Mouse (Mus musculus) layer of hippocampus, postnatal 36 days (tissue): ENCODE measurements around the gene Kcnj9. TPM values are rescaled to one million over a fixed set of nuclear protein-coding genes. Genes with fewer than 3 reads are reported as not detected.

ENCODE experiments used
- DNase-seq, 2 experiments: peaks; one replicate each; pipeline ENCODE4 v3.0.0; 2022
- total RNA-seq, 2 experiments: library from RNA; stranded (reverse); gene quantifications; 2 replicates each; pipeline ENCODE4 v1.2.3; 2021

Kcnj9 gene
- total RNA-seq, 2 experiments from 2014 or later, result 63.6 to 66.8 TPM

DNA sequence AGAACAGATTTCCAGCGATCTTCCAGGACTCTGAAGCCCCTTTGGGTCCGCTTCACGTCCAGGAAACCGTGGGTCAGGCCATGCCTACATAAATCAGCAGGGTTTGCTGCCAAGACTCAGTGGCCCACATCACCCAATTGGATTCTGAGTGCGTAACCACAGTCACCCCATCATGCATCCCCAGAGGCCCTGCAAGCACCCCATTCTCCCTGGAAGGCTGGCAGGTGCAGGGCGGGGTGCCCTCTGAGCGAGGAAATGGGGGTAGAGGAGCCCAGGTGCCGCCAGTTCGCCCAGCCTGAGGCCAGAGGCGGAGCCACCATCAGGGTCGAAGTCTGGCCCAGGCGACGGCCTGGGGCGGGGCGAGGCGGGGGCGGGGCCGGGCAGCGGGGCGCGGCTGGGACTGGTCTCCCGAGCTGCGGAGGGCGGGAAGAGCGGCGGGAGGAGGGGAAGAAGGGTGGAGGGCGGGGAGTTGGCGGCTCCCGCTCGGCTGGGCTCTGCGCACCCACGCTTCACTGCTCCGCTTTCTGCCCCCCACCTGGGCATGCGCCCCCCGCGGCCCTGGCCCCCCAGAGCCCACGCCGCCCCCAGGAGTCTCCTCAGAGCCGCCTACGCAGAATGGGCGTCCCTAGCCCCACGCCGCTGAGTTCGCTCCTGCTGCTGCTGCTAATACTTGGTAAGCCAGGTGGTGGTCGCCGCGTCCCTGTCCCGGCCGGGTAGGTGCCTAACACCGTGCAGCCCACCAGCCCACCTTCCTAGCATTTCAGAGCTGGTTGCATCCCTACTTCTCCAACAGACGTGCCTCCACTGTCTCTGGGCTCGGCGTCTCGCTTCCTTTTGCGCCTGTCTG lies 17.0 kb downstream of the Kcnj9 start:
- DNase-seq, result peak; percentile 77 to 80

DNA sequence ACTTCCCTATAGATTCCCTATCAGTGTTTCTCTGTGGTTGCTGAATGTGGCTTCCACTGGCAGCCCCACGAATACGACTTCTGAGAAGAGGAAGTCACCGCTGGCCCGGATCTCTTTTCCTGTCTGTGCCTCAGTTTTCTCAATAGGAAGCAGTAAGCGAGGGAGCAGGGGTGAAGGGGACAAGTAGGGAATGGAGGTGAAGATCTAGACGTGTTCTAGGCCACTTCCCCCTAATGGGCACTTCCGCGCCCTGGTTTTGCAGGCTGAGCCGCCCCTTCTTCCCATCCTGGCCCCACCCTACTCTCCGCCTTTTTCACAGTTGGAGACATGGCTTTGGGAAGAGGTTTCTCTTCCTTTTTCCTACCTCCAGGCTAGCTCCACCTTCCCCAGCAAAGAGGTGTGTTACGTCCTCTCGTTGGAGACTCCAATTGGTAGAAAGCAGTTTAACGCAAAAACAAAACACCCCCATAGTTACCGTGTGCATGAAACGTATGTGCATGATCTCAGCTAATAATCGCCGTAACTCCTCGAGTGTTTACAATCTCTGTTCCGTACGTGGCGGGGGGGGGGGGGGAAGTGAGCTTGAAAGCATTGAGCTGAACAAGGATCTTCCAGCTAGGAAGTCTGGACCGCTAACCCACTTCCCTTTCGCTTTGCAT lies 17.7 kb downstream of the Kcnj9 start:
- no peak for DNase-seq

- peak; percentile 86 to 88 for DNase-seq
These were observed 19.3 kb downstream of the Kcnj9 start for GRCm38 (mm10) chr1:172309699-172310398.

DNA sequence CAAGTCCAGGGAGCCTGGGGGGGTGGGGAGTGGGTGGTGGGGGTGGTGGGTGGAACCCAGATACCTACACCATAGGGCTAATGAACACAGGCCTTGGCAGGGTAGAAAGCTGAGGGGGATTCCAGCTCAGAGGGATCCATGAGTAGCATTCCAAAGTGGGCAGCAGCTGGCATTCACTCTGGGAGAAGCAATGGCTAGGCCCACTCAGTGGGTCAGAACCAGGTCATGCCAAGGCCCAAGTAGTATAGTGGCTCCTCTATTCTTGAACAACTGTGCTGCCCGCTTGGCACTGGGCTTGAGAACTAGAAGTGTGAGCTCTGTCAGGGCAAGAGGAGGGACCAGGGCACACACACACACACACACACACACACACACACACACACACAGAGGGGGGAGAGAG lies 20.7 kb downstream of the Kcnj9 start:
- no peak for DNase-seq

- no peak for DNase-seq
These were observed 21.2 kb downstream of the Kcnj9 start for GRCm38 (mm10) chr1:172307936-172308335.

- no peak for DNase-seq
These were observed 22.2 kb downstream of the Kcnj9 start for GRCm38 (mm10) chr1:172306885-172307284.

DNA sequence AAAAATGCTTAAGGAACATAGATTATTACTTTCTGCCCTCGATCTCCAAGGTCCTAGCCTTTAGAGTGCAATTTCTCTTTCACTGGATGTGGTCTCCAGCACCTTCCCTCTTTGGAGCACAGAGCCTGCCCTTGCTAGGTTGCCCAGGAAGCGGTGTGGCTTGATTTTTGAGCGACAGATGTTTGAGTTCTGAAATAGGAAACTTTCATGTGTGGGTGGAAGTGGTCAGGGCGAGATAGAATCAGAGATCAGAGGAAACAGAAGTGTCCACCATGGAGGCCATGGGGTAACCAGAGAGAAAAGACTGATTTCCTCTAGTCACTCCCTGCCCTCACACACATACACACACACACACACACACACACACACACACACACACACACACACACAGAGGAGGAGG lies 22.9 kb downstream of the Kcnj9 start:
- DNase-seq, result no peak

DNA sequence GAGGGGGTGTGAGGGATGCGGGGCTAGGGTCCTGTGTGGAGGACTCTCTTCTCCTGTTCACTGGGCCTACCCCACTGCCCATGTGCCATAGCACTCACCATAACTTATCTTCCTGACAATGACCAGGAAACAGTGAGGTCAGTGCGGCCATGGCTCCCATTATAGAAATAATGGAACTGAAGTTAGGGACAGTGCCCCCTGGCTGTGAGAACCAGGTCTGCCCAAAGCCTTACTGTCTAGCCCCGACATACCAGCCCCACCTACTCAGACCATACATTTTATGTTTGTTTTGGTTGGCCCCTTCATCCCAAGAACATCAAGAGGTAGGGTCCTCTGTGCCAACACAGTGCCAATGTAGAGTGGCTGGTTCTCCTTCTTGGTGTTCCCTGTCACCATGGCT lies 23.5 kb downstream of the Kcnj9 start:
- no peak for DNase-seq

DNA sequence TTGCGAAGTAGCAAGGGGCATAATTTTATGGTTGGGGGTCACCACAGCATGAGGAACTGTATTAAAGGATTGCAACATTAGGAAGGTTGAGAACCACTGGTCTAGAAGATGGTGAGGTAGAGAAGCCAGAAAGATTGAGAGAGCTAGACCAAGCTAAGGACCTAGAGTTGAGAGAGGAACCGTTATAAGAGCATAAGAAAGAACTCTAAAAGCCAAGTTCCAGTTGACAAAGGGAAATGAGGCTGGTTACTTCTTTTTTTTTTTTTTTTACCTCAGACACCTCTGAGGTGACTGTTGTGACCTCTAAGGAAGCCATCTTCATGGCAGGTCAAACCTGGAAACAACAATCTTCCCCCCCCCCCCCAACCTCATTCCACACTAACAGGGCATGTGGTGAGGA lies 24.0 kb downstream of the Kcnj9 start:
- no peak for DNase-seq

DNA sequence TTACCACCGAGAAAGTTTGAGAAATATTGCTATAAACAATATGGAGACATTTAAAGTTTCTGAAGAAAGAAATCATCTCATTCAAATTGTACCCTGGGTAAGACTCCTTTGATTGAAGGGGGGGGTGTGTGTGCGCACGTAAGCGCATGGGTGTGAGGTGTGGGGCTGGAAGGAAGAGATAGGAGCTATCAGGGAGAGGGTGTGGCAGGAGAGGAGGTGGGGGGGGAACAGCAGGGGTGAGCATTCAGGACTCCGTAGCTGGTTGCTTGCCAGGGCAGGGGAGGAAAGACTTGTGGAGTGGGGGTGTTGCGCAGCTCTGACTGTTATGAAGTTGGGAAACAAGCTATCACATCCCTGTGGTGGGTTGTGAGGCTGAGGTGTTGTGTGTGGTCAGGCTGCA lies 24.7 kb downstream of the Kcnj9 start:
- DNase-seq, result no peak

DNA sequence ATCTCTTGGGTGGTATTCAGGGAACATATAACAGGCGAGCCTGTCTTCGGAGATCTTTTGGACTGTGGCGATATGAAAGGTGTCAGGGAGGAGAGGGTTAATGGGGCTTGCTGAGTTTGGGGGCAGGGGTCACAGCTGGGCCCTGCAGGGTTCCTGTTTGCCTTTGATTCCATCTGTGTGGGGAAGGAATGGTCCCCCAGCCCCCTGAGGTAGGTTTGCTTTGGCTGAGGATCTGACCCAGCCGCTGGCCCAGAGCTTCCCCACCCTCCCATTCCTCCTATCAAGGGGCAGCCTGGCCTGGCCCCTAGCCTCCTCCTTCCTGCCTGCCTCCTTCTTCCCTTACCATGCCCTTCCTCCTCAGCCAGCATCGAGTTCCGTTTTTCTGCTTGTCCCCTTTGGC lies 26.3 kb downstream of the Kcnj9 start:
- no peak for DNase-seq

- DNase-seq, result no peak
These were observed 26.8 kb downstream of the Kcnj9 start for GRCm38 (mm10) chr1:172302311-172302710.

DNA sequence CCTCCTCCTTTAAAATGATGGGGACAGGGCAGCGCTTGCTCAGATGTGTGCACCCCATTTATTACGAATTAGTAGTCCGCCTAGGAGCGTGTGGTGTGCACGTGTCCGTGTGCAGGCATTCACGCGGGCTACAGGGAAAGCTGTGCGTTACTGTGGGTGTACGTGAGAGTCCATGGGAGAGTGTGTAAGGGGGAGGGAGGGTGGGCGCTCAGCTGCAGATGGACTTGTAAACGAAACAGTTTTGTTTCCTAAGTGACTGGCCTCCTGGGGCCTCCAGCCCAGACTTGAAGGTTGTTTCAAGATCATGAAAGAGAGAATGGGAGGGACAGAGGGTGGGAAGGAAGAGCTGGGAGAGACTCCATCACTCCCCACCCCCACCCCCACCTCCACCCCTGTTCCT lies 27.9 kb downstream of the Kcnj9 start:
- DNase-seq, result no peak

GRCm38 (mm10) chr1:172300247-172300646 lies 28.9 kb downstream of the Kcnj9 start:
- no peak for DNase-seq

GRCm38 (mm10) chr1:172299528-172299927 lies 29.6 kb downstream of the Kcnj9 start:
- DNase-seq, result peak in 1 of 2 experiments; percentile 58

- no peak for DNase-seq
These were observed 31.2 kb downstream of the Kcnj9 start, which contains the start of gene Atp1a2 for GRCm38 (mm10) chr1:172297611-172298537. Atp1a2 (minus strand) TSS chr1:172298064.

DNA sequence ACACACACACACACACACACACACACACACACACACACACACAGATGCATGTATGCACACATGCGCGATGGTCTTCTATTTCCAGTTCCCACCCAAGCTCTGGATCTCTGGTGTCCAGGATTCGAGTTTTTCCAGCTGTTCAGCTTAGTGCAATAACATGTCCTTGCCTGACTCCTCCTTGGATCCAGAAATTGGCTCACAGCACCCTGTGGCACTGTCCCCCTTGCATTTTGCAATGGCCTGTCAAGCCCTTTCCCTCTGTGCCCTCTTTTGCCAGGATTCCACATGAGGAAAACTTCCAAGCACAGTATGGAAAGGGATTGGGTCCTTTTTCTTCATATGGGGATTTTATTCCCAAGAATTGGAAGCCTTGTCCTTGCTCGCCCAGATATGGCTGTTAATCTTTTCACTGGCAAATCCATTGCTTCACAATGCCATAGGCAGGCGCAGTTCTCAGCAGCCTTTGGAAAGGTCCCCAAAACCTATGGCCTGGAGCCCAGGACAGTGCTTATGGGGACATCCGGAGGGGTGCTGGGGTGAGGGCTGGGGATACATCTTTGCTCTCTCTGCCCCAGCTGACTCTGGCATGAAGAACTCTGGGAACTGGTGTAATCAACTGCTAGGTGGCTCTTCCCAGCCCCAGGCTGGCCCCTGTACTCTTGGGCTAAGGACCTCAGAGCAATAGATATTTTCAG lies 32.2 kb downstream of the Kcnj9 start:
- no peak for DNase-seq

DNA sequence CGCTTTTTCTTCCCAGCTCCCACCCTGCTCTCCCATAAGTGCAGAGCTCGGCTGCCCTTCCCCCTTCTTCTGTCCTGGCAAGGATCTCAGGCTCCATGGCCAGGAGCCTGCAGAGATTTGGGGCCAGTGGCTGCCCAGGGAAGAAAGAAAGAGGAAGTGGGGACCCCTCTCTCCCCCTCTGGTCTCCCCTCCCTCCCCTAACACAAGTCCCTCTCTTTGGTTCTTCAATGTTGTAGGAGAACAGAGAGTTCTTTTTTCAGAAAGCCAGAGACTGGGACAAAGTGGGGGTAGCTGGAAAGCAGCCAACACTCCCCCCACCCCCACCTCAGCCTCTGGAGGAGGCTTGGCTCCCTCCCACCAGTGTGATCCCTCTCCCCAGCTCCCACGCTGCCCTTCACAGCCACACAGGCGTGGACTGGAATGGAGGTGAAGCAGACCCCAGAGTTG lies 33.3 kb downstream of the Kcnj9 start:
- DNase-seq, result peak in 1 of 2 experiments; percentile 71

DNA sequence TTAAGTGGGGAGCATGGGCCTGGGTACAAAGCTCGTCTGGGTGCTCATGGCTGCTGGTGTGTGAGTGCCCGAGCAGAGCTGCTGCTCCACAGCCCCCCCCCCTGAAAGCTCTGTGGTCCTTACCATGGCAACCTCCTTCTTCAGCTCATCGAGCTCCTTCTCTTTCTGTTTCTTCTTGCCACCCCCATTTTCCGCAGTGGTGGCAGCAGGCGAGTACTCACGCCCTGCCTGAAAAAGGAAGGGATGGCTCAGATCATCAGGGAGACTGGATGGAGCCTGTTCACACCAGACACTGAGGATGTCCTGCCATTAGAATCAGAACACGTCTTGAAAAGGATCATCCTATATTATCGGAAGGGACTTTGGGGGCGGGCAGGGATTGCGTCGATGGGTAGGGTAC lies 35.7 kb downstream of the Kcnj9 start:
- no peak for DNase-seq

DNA sequence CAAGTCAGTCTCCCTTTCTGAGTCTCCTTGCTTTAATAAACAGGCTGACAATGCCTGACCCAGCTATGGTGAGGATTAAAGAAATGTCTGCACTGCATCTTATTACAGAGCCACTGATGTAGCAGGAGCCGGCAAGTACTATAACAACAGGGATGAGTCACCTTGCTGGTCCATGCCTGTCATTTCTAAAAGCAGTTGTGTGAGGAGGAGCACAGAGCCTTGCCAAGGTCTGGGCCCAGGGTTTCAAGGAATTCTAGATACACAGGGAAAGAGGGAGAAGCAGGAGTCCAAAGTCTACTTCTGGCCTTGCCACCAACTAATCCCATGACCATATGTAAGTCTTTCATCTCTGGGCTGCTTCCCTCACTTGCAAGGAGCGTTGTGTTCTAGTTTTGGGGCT lies 36.2 kb downstream of the Kcnj9 start:
- DNase-seq, result no peak

DNA sequence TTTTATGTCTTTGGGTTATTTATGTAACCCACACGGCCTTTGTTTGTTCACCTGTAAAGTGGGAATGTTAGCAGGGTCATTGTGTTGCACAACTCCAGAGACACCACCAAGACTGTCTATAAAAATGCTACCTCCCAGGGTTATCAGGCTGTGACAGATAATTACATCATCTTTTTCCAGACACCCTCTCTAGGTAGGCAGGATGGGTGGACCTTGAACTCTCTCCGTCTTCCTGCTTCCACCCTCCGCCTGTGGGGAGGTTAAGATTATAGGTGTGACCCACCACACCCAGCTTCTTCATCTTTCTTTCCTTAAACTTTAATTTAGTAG lies 39.5 kb downstream of the Kcnj9 start:
- no peak for DNase-seq
